Mouse (Mus musculus) midbrain, embryonic 11.5 days (tissue): ENCODE data around the gene Fam227b. TPM values are rescaled to one million over a fixed set of nuclear protein-coding genes. Genes with fewer than 3 reads are reported as not detected.

Experiments
- ATAC-seq: fragments of 200-750 bp; cut with Nextera tagmentation; 2 replicates; pipeline ENCODE4 v1.8.0; 2017; ENCODE audit warnings: moderate TSS enrichment, moderate library complexity; ENCODE audit not compliant: low FRiP score
- DNase-seq: peaks from one replicate; pipeline ENCODE4 v3.0.0; 2015; ENCODE audit warnings: low spot score; ENCODE audit errors: missing footprints
- H3K27ac ChIP-seq: fragments of 300-500 bp; sonication (generic); 2 replicates; pipeline ENCODE4 v1.5.1; 2014; ENCODE audit warnings: low read depth, low read length
- H3K27me3 ChIP-seq: fragments of 300-500 bp; sonication (generic); 2 replicates; pipeline ENCODE4 v1.6.1; 2014; ENCODE audit warnings: mild to moderate bottlenecking, low read length, moderate library complexity, mixed read lengths; ENCODE audit not compliant: control insufficient read depth, insufficient read depth
- H3K36me3 ChIP-seq: fragments of 300-500 bp; sonication (generic); 2 replicates; pipeline ENCODE4 v1.6.1; 2014; ENCODE audit warnings: mild to moderate bottlenecking, low read length, moderate library complexity, mixed read lengths; ENCODE audit not compliant: control insufficient read depth, insufficient read depth
- H3K4me1 ChIP-seq: fragments of 300-500 bp; sonication (generic); 2 replicates; pipeline ENCODE4 v1.6.1; 2014; ENCODE audit warnings: low read length; ENCODE audit not compliant: control insufficient read depth, insufficient read depth
- H3K4me2 ChIP-seq: fragments of 300-500 bp; sonication (generic); 2 replicates; pipeline ENCODE4 v1.6.1; 2014; ENCODE audit warnings: mild to moderate bottlenecking, moderate library complexity
- H3K4me3 ChIP-seq: fragments of 300-500 bp; sonication (generic); 2 replicates; pipeline ENCODE4 v1.5.1; 2014; ENCODE audit warnings: low read depth, low read length
- H3K9ac ChIP-seq: fragments of 300-500 bp; sonication (generic); 2 replicates; pipeline ENCODE4 v1.6.1; 2014; ENCODE audit warnings: low read length
- H3K9me3 ChIP-seq: fragments of 300-500 bp; sonication (generic); 2 replicates; pipeline ENCODE4 v1.6.1; 2016; ENCODE audit warnings: low read length; ENCODE audit not compliant: control insufficient read depth
- WGBS: fragments of 180-500 bp; shearing (Covaris S2); extraction: QIAGEN DNeasy Blood & Tissue Kit; methylation state at CpG from one replicate; pipeline ENCODE4 v1.1.7; 2014; 5-methylcytosine and 5-hydroxymethylcytosine counted together
- polyA plus RNA-seq: library from polyadenylated mRNA; unstranded; fragments of >200 nt; fragmentation: Nextera tagmentation; extraction: Ambion mirVana; gene quantifications from 2 replicates; pipeline ENCODE4 v1.2.1, GENCODE M21; 2014

Gene Fam227b
- polyA plus RNA-seq, 1 experiment from 2014 or later, result not detected

- no peak for ATAC-seq
- Histone ChIP-seq H3K4me3 (no peak overlapping the region), H3K27me3 (no peaks in the 10 kb centered on the region), H3K27ac (no peak overlapping the region), H3K36me3 (no peaks in the 10 kb centered on the region), H3K4me1 (no peaks in the 10 kb centered on the region), H3K9me3 (no peaks in the 10 kb centered on the region), H3K4me2 (no peak overlapping the region), H3K9ac (no peak overlapping the region)
- DNase-seq, result no peak
- 88% methylated on average over 1 of the region's 1 CpGs for WGBS
Observed at GRCm38 (mm10) chr2:126069740-126070139, 82.1 kb downstream of the Fam227b start.

- DNase-seq (no peak), ATAC-seq (no peak)
- 89% methylated on average over 3 of the region's 3 CpGs for WGBS
- no peak overlapping the region for H3K9ac ChIP-seq
- H3K4me2 ChIP-seq, result no peak overlapping the region
- no peaks in the 10 kb centered on the region for H3K27me3 ChIP-seq
- no peak overlapping the region for H3K4me3 ChIP-seq
- no peaks in the 10 kb centered on the region for H3K36me3 ChIP-seq
- no peaks in the 10 kb centered on the region for H3K4me1 ChIP-seq
- no peak overlapping the region for H3K27ac ChIP-seq
- H3K9me3 ChIP-seq, result no peaks in the 10 kb centered on the region
Observed at GRCm38 (mm10) chr2:126065303-126065856, 86.4 kb downstream of the Fam227b start.

GRCm38 (mm10) chr2:126064814-126065213 lies 87.0 kb downstream of the Fam227b start:
- no peak overlapping the region for H3K4me3 ChIP-seq
- H3K27me3 ChIP-seq, result no peaks in the 10 kb centered on the region
- no peak for DNase-seq
- H3K9ac ChIP-seq, result no peak overlapping the region
- 51% methylated on average over 2 of the region's 2 CpGs for WGBS
- H3K4me1 ChIP-seq, result no peaks in the 10 kb centered on the region
- no peak for ATAC-seq
- no peaks in the 10 kb centered on the region for H3K9me3 ChIP-seq
- H3K36me3 ChIP-seq, result no peaks in the 10 kb centered on the region
- no peak overlapping the region for H3K27ac ChIP-seq
- H3K4me2 ChIP-seq, result no peak overlapping the region

DNA sequence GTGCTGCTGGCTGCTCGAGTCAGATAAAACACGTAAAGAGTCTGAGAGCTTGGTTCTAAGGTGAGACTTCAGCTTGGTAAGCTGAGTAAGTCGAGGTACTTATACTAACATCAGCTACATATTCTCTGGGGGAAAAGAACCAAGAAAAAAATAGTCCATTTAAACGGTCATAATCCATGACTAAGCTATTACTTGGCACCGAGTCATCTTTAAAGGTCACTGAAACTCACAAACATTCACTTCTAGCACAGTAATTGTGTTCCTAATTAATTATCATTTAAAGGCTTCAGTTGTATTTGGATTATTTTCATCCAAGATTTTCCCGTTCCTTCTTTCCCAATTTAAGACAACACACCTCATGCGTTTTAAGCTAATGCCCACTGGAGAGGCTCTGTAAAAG lies 88.9 kb downstream of the Fam227b start:
- H3K9ac ChIP-seq, result no peak overlapping the region
- H3K9me3 ChIP-seq, result no peaks in the 10 kb centered on the region
- no peaks in the 10 kb centered on the region for H3K4me1 ChIP-seq
- DNase-seq (no peak), ATAC-seq (no peak)
- no peak overlapping the region for H3K27ac ChIP-seq
- H3K27me3 ChIP-seq, result no peaks in the 10 kb centered on the region
- H3K4me2 ChIP-seq, result no peak overlapping the region
- 88% methylated on average over 7 of the region's 7 CpGs for WGBS
- no peak overlapping the region for H3K4me3 ChIP-seq
- H3K36me3 ChIP-seq, result no peaks in the 10 kb centered on the region

DNA sequence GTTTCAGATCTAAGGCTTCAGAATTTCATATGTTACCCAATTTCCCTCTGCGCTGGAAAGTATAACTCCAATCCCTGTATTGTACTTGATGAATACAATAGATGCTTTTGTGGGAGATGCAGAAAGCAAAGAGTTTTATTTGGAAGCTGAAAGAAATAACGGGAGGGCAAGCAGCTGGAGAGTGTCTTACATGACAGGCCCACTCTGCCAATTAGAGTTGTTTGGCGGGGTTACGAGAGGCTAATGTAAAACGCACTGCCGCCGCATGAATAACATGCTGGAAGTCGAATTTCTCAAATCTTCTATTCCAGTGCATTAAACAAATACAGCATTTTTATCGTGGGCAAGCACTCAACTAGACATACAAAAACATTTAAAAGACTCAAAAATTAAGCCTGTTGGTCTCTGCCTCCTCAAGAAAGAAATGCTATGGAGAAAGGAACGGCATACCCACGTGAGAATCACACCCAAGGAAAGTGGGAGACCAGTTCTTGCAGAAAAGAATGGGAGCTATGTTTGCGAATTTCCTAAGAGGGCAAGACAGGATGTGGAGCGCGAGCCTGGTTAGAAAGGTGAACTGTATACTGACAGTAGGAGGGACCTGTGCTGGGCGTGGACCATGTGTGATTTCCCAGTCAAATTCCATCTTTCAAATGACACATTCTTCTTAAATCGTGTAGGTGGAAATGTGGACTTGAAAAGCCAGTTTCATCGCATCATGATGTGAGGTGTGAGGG lies 90.6 kb downstream of the Fam227b start:
- DNase-seq (no peak), ATAC-seq (no peak)

DNA sequence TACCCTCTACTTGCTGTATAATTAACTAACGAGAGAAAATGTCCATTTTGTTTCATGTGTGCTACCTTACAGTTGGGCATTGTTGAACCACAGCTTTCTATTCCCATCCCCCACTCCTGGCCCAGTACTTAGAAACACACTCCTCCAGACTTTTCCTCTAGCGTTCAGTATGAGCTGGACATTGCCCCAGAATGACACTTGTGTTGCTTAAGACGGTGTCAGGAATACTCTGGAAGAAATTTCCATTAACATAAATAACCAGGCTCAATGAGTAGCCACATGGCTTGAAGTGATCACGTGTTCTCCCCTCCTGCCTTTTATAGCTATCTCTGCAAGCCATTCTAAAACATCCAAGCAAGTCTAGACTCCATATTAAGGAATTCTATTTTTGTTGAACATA lies 91.2 kb downstream of the Fam227b start:
- Histone ChIP-seq H3K36me3 (no peaks in the 10 kb centered on the region), H3K4me2 (no peak overlapping the region), H3K4me1 (no peaks in the 10 kb centered on the region), H3K27me3 (no peaks in the 10 kb centered on the region), H3K27ac (no peak overlapping the region), H3K9ac (no peak overlapping the region), H3K4me3 (no peak overlapping the region), H3K9me3 (no peaks in the 10 kb centered on the region)
- 83% methylated on average over 4 of the region's 4 CpGs for WGBS
- DNase-seq (peak; percentile 8), ATAC-seq (no peak)

More for the DNA sequence above, 90.6 kb downstream of the Fam227b start:
- Histone ChIP-seq H3K27me3 (no peaks in the 10 kb centered on the region), H3K36me3 (no peaks in the 10 kb centered on the region), H3K9ac (no peak overlapping the region), H3K4me3 (no peak overlapping the region), H3K27ac (no peak overlapping the region), H3K4me2 (no peak overlapping the region), H3K9me3 (no peaks in the 10 kb centered on the region), H3K4me1 (no peaks in the 10 kb centered on the region)
- 87% methylated on average over 17 of the region's 17 CpGs for WGBS

- no peaks in the 10 kb centered on the region for H3K9me3 ChIP-seq
- WGBS, result 75% methylated on average over 5 of the region's 5 CpGs
- no peak overlapping the region for H3K27ac ChIP-seq
- H3K4me3 ChIP-seq, result no peak overlapping the region
- no peak overlapping the region for H3K4me2 ChIP-seq
- H3K9ac ChIP-seq, result no peak overlapping the region
- H3K4me1 ChIP-seq, result no peaks in the 10 kb centered on the region
- no peaks in the 10 kb centered on the region for H3K27me3 ChIP-seq
- ATAC-seq (no peak), DNase-seq (peak; percentile 39)
- no peaks in the 10 kb centered on the region for H3K36me3 ChIP-seq
Observed at GRCm38 (mm10) chr2:126053657-126054056, 98.1 kb downstream of the Fam227b start.

GRCm38 (mm10) chr2:126052749-126053557 lies 98.9 kb downstream of the Fam227b start:
- Histone ChIP-seq H3K4me1 (no peaks in the 10 kb centered on the region), H3K4me3 (no peak overlapping the region), H3K36me3 (no peaks in the 10 kb centered on the region), H3K27ac (no peak overlapping the region), H3K9ac (no peak overlapping the region), H3K9me3 (no peaks in the 10 kb centered on the region), H3K27me3 (no peaks in the 10 kb centered on the region), H3K4me2 (no peak overlapping the region)
- DNase-seq, result peak; percentile 81
- 50% methylated on average over 6 of the region's 6 CpGs for WGBS
- peak; percentile 50 for ATAC-seq

DNA sequence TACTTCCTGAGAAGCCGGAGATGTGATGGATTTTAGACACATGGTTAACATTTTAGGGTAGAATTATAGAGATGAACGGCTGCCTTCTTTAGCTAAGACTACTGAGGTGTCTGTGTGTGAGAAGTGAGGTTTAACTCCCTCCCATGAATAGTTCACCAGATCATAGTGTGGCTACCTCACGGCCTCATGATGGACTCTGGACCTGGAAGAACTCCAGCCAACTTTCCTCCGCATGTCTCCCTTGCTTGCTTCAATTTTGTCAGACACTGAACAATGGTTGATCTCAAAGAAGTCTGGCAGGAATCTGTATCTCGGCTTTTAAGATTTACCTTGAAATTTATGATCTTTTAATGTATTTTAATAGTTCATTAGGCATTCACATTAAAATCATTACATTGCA lies 106.2 kb downstream of the Fam227b start:
- Histone ChIP-seq H3K36me3 (no peaks in the 10 kb centered on the region), H3K4me3 (no peak overlapping the region), H3K27ac (no peak overlapping the region), H3K4me2 (no peak overlapping the region), H3K9me3 (no peaks in the 10 kb centered on the region), H3K27me3 (no peaks in the 10 kb centered on the region), H3K4me1 (no peaks in the 10 kb centered on the region), H3K9ac (no peak overlapping the region)
- WGBS, result 91% methylated on average over 5 of the region's 5 CpGs
- ATAC-seq, result no peak
- DNase-seq, result peak; percentile 4
